Mouse (Mus musculus) spleen, postnatal 4 days (tissue): Measurements from ENCODE around the gene Zp2.

Source experiments
- DNase-seq, 2 experiments: peaks; one replicate each; pipeline ENCODE4 v3.0.0; 2022; ENCODE audit warnings: low spot score in 2 of 2

Gene Zp2

GRCm38 (mm10) chr7:120142743-120143142 is 2.3 kb downstream of the Zp2 start:
- DNase-seq: no peak

GRCm38 (mm10) chr7:120128951-120129350 is 16.1 kb downstream of the Zp2 start:
- DNase-seq: no peak

GRCm38 (mm10) chr7:120127686-120128059 is 17.4 kb downstream of the Zp2 start:
- no peak for DNase-seq

GRCm38 (mm10) chr7:120126976-120127685 is 18.0 kb downstream of the Zp2 start:
- DNase-seq: no peak

GRCm38 (mm10) chr7:120124844-120125243 is 20.2 kb downstream of the Zp2 start:
- DNase-seq: peak; percentile 29 to 64

GRCm38 (mm10) chr7:120123776-120124175 is 21.3 kb downstream of the Zp2 start:
- no peak for DNase-seq

GRCm38 (mm10) chr7:120117529-120117928 is 27.6 kb downstream of the Zp2 start:
- DNase-seq: no peak

- DNase-seq: no peak
Measured at GRCm38 (mm10) chr7:120116976-120117375, 28.1 kb downstream of the Zp2 start.

- DNase-seq: no peak
Measured at GRCm38 (mm10) chr7:120109676-120110075, 35.4 kb downstream of the Zp2 start.

- no peak for DNase-seq
Measured at GRCm38 (mm10) chr7:120106356-120106755, 38.7 kb downstream of the Zp2 start.

GRCm38 (mm10) chr7:120104975-120105374 is 40.1 kb downstream of the Zp2 start:
- DNase-seq: no peak

GRCm38 (mm10) chr7:120103019-120103567 is 42.0 kb downstream of the Zp2 start:
- DNase-seq: no peak

GRCm38 (mm10) chr7:120102164-120102972 is 42.7 kb downstream of the Zp2 start, which contains the start of gene Tmem159:
Tmem159 (plus strand) TSS chr7:120102353.
- peak; percentile 67 to 77 for DNase-seq

GRCm38 (mm10) chr7:120098403-120098802 is 46.7 kb downstream of the Zp2 start:
- peak; percentile 42 to 74 for DNase-seq

GRCm38 (mm10) chr7:120097845-120098244 is 47.2 kb downstream of the Zp2 start:
- no peak for DNase-seq

- DNase-seq: no peak
Measured at GRCm38 (mm10) chr7:120095180-120095579, 49.9 kb downstream of the Zp2 start, which contains the start of gene Dnah3. Dnah3 (minus strand) TSS chr7:120095280.

GRCm38 (mm10) chr7:120094216-120094615 is 50.9 kb downstream of the Zp2 start:
- DNase-seq: no peak

- no peak for DNase-seq
Measured at GRCm38 (mm10) chr7:120093033-120093432, 52.1 kb downstream of the Zp2 start.

- no peak for DNase-seq
Measured at GRCm38 (mm10) chr7:120080177-120080576, 64.9 kb downstream of the Zp2 start.
